Mouse (Mus musculus): Measurements from ENCODE around the gene Slc9a2. TPM values are rescaled to one million over a fixed set of nuclear protein-coding genes. Genes with fewer than 3 reads are reported as not detected.

The Slc9a2 gene
- polyA plus RNA-seq, 1 experiment from 2014 or later = 0.09 TPM

DNA sequence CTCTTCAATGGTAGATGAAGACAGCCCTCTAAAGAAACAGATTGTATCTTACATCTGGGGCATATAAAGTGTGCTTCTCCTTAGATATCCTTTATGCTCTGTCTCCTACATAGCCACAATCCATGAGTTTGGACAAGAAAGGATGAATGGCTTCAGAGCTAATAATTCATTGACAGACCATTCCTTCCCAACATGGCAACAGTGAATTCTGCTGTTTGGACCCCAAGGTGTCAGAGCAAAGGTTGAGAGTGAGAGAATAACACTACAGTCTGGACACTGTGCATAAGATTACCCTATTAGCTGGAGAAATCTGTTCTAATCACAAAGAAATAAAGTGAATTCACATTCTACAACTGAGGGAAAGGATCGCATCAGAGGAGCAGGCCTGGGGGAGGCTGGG is 115.1 kb downstream of the Slc9a2 start:
- no peak for ATAC-seq
- H3K36me3 ChIP-seq = no peaks in the 10 kb centered on the region
- 97% methylated on average over 1 of the region's 1 CpGs for WGBS
- no peak overlapping the region for H3K4me3 ChIP-seq (replicated peaks)
- no peaks in the 10 kb centered on the region for H3K9me3 ChIP-seq
- H3K4me1 ChIP-seq (replicated peaks) = 0 out of 2 replicates have a peak, but pooled peaks cover 5% of the 10 kb centered on the region
- H3K27me3 ChIP-seq = peaks cover 7% of the 10 kb centered on the region
- H3K27ac ChIP-seq = no peak overlapping the region
- no peak overlapping the region for H3K4me2 ChIP-seq (replicated peaks)
- no peak overlapping the region for H3K9ac ChIP-seq (replicated peaks)

DNA sequence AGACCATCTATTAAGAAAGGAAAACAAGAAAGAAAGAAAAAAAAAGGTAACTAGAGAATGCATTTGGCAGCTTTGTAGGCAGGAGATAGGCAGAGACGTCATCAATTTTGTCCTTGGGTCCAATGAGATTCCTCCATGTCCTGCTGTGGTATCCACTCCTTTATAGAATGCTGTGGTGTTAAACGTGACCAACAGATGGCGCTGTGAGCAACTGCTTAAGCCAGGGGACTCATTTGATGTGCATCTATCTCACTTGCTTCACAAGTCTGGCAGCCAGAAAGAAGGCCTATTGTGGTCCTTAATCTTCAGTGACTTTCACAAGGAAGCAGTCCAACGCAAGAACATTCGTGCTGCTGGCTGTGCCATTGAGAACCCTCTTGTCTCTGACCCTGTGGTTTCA is 117.0 kb downstream of the Slc9a2 start:
- Histone ChIP-seq H3K4me2 (replicated peaks) (no peak overlapping the region), H3K36me3 (no peaks in the 10 kb centered on the region), H3K27me3 (peaks cover 7% of the 10 kb centered on the region), H3K9me3 (no peaks in the 10 kb centered on the region), H3K9ac (replicated peaks) (no peak overlapping the region), H3K4me1 (replicated peaks) (no peaks in the 10 kb centered on the region), H3K27ac (no peak overlapping the region), H3K4me3 (replicated peaks) (no peak overlapping the region)
- ATAC-seq = no peak
- WGBS = 10% methylated on average over 5 of the region's 5 CpGs

DNA sequence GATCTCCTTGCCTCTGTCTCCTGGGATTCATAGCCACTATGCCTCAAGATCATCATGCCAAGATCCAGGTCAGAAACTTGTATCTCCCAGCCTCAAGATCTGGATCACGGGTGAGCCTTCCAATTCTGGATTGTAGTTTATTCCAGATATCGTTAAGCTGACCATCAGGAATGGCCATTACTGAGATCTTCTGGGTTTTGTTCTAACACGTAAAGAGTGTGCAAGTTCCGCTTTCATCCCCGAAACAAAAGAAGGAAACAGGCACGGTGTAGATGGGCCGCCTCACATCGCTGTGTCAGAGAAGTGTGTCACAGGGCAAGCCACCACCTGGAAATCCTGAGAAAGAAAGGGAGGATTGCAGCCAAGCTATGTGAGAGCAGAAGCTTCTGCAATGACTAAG is 118.7 kb downstream of the Slc9a2 start:
- H3K27ac ChIP-seq = no peak overlapping the region
- H3K36me3 ChIP-seq = no peaks in the 10 kb centered on the region
- no peaks in the 10 kb centered on the region for H3K9me3 ChIP-seq
- ATAC-seq = no peak
- no peaks in the 10 kb centered on the region for H3K4me1 ChIP-seq (replicated peaks)
- H3K4me2 ChIP-seq (replicated peaks) = no peak overlapping the region
- peaks cover 7% of the 10 kb centered on the region for H3K27me3 ChIP-seq
- H3K4me3 ChIP-seq (replicated peaks) = no peak overlapping the region
- H3K9ac ChIP-seq (replicated peaks) = no peak overlapping the region
- 86% methylated on average over 8 of the region's 8 CpGs for WGBS

DNA sequence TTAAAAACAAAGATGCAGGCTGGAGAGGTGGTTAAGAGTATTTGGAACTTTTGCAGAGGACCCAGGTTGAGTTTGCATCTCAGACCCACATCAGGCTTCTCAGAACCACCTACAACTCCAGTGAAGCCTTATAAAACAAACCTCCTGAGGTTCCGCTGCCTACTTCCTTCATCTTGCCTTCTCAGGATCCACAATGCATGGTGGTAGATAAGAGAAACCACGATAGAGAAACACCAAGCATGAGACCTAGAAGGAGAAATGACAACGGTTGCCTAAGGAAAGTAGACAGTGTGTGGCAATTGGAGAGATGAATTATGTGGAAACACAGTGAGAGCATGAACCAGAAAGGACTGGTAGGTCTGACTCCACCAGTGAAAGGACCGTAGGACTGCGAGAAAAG is 120.5 kb downstream of the Slc9a2 start:
- H3K9me3 ChIP-seq = no peaks in the 10 kb centered on the region
- H3K4me3 ChIP-seq (replicated peaks) = no peak overlapping the region
- no peak overlapping the region for H3K27ac ChIP-seq
- no peaks in the 10 kb centered on the region for H3K27me3 ChIP-seq
- no peak overlapping the region for H3K9ac ChIP-seq (replicated peaks)
- H3K36me3 ChIP-seq = no peaks in the 10 kb centered on the region
- WGBS = 92% methylated on average over 5 of the region's 5 CpGs
- H3K4me2 ChIP-seq (replicated peaks) = no peak overlapping the region
- no peak for ATAC-seq
- no peaks in the 10 kb centered on the region for H3K4me1 ChIP-seq (replicated peaks)

DNA sequence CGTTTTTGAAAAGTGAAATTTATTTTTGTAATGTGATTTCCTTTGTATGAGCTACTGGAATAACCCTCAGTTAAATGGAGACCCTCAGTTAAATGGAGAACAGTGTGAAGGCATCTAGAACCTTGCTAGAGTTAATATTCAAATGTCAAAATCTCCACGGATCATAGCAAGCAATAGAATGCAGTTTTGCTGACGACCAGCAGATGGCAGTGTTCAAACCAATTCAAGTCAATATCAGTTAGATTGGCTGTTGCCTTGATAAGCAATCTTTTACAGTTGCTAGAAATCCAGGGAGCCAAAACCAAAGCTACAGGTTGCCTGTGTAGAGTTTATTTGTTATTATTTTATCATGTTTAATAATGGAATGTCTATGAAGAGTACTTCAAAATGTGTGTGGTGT is 122.4 kb downstream of the Slc9a2 start:
- Histone ChIP-seq H3K4me3 (replicated peaks) (no peak overlapping the region), H3K9ac (replicated peaks) (no peak overlapping the region), H3K4me2 (replicated peaks) (no peak overlapping the region), H3K27me3 (no peaks in the 10 kb centered on the region), H3K36me3 (no peaks in the 10 kb centered on the region), H3K4me1 (replicated peaks) (no peaks in the 10 kb centered on the region), H3K27ac (no peak overlapping the region), H3K9me3 (no peaks in the 10 kb centered on the region)
- no peak for ATAC-seq
- WGBS = 25% methylated on average over 3 of the region's 3 CpGs

DNA sequence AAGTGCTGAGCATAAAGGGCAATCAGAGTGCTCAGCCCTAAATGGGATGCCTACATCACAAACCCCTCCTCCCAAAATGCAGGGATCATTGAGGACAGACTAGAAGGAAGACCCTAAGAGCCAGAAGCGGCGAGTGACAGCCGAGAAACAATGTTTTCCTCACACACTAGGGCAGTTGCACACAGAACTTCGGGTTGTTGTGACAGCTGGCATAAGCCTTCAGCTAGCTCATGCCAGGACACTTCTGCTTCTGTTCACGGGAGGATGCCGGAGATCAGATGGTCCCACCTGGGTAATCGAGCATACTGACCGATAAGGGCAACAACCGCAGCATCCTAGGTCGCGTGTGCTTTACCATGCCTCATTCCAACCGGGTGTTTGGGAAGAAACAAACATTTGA is 123.7 kb downstream of the Slc9a2 start:
- Histone ChIP-seq H3K9ac (replicated peaks) (no peak overlapping the region), H3K4me1 (replicated peaks) (no peaks in the 10 kb centered on the region), H3K36me3 (no peaks in the 10 kb centered on the region), H3K27me3 (no peaks in the 10 kb centered on the region), H3K27ac (no peak overlapping the region), H3K4me2 (replicated peaks) (no peak overlapping the region), H3K9me3 (no peaks in the 10 kb centered on the region), H3K4me3 (replicated peaks) (no peak overlapping the region)
- 93% methylated on average over 12 of the region's 12 CpGs for WGBS
- no peak for ATAC-seq

DNA sequence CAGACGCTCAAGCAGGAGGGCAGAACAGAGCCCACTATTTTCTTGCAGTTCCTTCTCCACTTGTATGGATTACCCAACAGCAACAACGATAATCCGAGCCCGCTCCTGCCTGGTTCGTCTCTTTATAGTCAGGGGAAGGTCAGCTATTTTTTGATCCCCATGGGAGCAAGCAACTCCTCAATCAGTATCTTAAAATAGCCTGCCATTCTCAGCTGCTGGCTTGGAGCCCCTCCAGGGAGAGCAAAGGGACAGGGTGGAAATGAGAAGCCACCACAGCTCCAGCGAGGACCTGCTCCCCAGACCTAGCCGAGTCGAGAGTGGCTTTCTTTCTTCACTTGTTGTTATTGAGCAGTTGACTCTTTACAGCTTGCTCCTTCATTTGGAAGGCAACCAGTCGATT is 125.0 kb downstream of the Slc9a2 start, which contains the start of gene Tmem182:
Gene Tmem182, plus strand, starts transcription at position 251 of the 400 bp plus-strand sequence.
- Histone ChIP-seq H3K9ac (replicated peaks) (no peak within 1 kb of the TSS), H3K9me3 (no peaks in the 10 kb centered on the region), H3K4me1 (replicated peaks) (no peaks in the 10 kb centered on the region), H3K27ac (no peak within 1 kb of the TSS), H3K4me3 (replicated peaks) (no peak within 1 kb of the TSS), H3K4me2 (replicated peaks) (no peak within 1 kb of the TSS), H3K36me3 (no peaks in the 10 kb centered on the region), H3K27me3 (no peaks in the 10 kb centered on the region)
- ATAC-seq = no peak
- 73% methylated on average over 9 of the region's 9 CpGs for WGBS

DNA sequence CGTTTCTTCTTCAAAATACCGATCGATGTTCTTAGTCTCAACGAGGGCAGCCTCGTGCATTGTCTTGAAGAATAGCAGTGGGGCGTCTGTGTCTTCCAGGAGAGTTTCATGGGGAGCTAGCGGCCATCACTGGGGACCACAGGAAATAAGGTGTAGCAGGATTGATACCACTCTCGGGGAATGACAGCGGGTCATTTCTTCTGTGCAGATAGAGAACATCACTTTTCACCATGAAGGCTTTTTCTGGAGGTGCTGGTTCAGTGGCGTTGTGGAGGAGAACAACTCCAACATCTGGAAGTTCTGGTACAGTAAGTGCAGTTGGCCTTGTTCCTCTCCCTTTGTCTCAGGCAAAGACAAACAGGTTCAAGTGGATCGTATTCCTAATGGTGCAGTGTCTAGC is 125.5 kb downstream of the Slc9a2 start:
- no peak for ATAC-seq
- Histone ChIP-seq H3K9ac (replicated peaks) (no peak overlapping the region), H3K4me3 (replicated peaks) (no peak overlapping the region), H3K4me1 (replicated peaks) (no peaks in the 10 kb centered on the region), H3K9me3 (no peaks in the 10 kb centered on the region), H3K27ac (no peak overlapping the region), H3K36me3 (no peaks in the 10 kb centered on the region), H3K4me2 (replicated peaks) (no peak overlapping the region), H3K27me3 (no peaks in the 10 kb centered on the region)
- WGBS = 90% methylated on average over 11 of the region's 11 CpGs

DNA sequence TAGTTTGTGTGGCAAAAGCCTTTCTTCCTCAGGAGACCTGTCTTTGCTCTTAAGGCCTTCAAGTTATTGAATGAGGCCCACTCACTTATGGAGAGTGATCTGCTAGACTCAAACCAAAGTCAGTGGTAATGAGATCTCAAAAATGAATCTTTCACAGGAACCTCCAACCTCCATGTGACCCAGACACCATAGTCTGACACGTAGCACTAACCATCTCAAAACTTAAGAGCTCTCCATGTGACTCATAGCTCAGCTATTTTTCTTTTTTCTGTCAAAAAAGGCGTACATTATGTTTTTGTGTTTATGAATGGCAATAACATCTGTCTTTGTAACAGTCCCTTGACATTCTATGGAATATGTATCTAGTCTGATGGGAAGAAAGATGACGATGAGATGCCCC is 128.3 kb downstream of the Slc9a2 start:
- no peak overlapping the region for H3K27ac ChIP-seq
- H3K4me1 ChIP-seq (replicated peaks) = no peaks in the 10 kb centered on the region
- H3K36me3 ChIP-seq = no peaks in the 10 kb centered on the region
- no peaks in the 10 kb centered on the region for H3K9me3 ChIP-seq
- no peak overlapping the region for H3K4me2 ChIP-seq (replicated peaks)
- no peaks in the 10 kb centered on the region for H3K27me3 ChIP-seq
- no peak overlapping the region for H3K4me3 ChIP-seq (replicated peaks)
- no peak for ATAC-seq
- 85% methylated on average over 3 of the region's 3 CpGs for whole genome bisulfite sequencing
- no peak overlapping the region for H3K9ac ChIP-seq (replicated peaks)

DNA sequence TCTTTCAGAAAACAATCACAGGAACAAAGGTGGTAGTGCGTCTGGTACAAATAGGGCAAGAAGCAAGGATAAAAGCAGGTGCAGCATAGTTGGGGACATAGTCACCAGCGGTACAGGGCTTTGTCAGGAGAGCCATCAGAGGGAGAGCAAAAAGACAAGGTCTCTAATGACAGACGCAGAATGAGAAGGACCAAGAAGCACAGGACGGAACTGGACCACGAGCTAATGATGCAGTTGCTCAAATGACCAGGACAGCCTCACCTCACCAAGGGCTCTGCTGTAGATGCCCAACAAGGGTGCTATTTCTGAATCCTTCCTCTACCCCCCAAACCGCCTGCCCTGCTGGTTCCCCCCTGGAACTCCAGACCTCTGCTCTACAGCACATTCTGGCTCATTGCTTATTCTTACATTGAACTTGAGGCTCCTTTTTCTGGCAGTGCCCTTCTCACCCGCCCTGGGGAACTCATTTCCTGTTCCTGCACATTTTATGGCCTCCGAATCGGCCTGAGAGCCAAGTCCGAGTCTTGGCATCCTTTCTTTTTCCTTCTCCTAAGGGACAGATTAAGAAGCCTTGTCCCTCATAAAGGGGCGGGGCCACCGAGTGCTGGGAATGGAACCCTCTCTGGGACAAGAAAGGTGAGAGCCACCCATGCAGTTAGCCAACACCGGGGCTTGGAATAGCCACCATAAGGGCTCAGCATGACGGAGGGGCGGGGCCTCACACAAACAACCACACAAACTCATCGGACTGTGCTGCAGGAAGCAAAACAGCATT is 134.9 kb downstream of the Slc9a2 start:
- H3K4me3 ChIP-seq (replicated peaks) = no peak overlapping the region

More for the DNA sequence above, 134.9 kb downstream of the Slc9a2 start:
- no peak overlapping the region for H3K4me2 ChIP-seq (replicated peaks)
- ATAC-seq = no peak
- no peaks in the 10 kb centered on the region for H3K36me3 ChIP-seq
- no peaks in the 10 kb centered on the region for H3K27me3 ChIP-seq
- WGBS = 77% methylated on average over 16 of the region's 16 CpGs
- H3K27ac ChIP-seq = no peak overlapping the region
- no peak overlapping the region for H3K9ac ChIP-seq (replicated peaks)
- H3K9me3 ChIP-seq = no peaks in the 10 kb centered on the region
- no peaks in the 10 kb centered on the region for H3K4me1 ChIP-seq (replicated peaks)

Other genes with a start within 250 kb of the Slc9a2 start
- not detected in 2 replicates for gene Il18r1, start 215.0 kb upstream of the Slc9a2 start, polyA plus RNA-seq (2015; fragmentation: Nextera tagmentation; extraction: Ambion mirVana)
- gene Il18rap, start 165.2 kb upstream of the Slc9a2 start, polyA plus RNA-seq (2015; fragmentation: Nextera tagmentation; extraction: Ambion mirVana) = 0.13 TPM in 1 of 2 replicates, not detected in the other
- not detected in 2 replicates for gene Slc9a4, start 100.5 kb upstream of the Slc9a2 start, polyA plus RNA-seq (2015; fragmentation: Nextera tagmentation; extraction: Ambion mirVana)
- gene Mfsd9, start 110.1 kb downstream of the Slc9a2 start, polyA plus RNA-seq (2015; fragmentation: Nextera tagmentation; extraction: Ambion mirVana) = 4.0 and 5.0 TPM in 2 replicates
- 0.05 TPM in 1 of 2 replicates, not detected in the other for gene Tmem182, start 125.0 kb downstream of the Slc9a2 start, polyA plus RNA-seq (2015; fragmentation: Nextera tagmentation; extraction: Ambion mirVana)

Measured in midbrain, embryonic 13.5 days (tissue).